Comparison of ENCODE assay signal across 8 mouse cellular contexts in genomic region chr12:69986241-69986762, GRCm38 (mm10). TPM values are rescaled to one million over a fixed set of nuclear protein-coding genes. Genes with fewer than 3 reads are reported as not detected.
DNase-seq lines count a peak whose midpoint lies in the region; ATAC-seq and TF ChIP-seq lines count a peak whose summit lies in the region.

No protein-coding gene starts in this region.

- peaks cover 3% of the 10 kb centered on the region; the same call in 1 of the 2 replicates for H3K4me1 ChIP-seq in spleen, adult 2 months (ENCODE audit: control insufficient read depth, insufficient read depth, insufficient read length)
- H3K4me1 ChIP-seq in forebrain, embryonic 12.5 days, result peaks cover 13% of the 10 kb centered on the region
- peaks cover 6% of the 10 kb centered on the region; the same call in 1 of the 2 replicates for H3K4me1 ChIP-seq in hindbrain, postnatal 0 days (ENCODE audit: insufficient read depth, low read length)
- peaks cover 38% of the 10 kb centered on the region for H3K4me1 ChIP-seq in liver, embryonic 12.5 days

- H3K4me2 ChIP-seq in forebrain, embryonic 12.5 days, result peak overlapping the region; percentile 75
- peak overlapping the region; percentile 80 for H3K4me2 ChIP-seq in hindbrain, postnatal 0 days (ENCODE audit: low read depth, low read length)
- peak overlapping the region; percentile 84 for H3K4me2 ChIP-seq in liver, embryonic 12.5 days

- peak overlapping the region; percentile 73 for H3K4me3 ChIP-seq in spleen, adult 2 months (ENCODE audit: extremely low read depth, insufficient read depth, insufficient read length)
- H3K4me3 ChIP-seq in forebrain, embryonic 12.5 days (replicated peaks), result peak overlapping the region; percentile 90
- H3K4me3 ChIP-seq in hindbrain, postnatal 0 days (ENCODE audit: low read length), result peak overlapping the region; percentile 80
- H3K4me3 ChIP-seq in liver, embryonic 12.5 days, result peak overlapping the region; percentile 93

- no peaks in the 10 kb centered on the region for H3K27me3 ChIP-seq in spleen, adult 2 months (ENCODE audit: control insufficient read depth, insufficient read depth, low read length)
- 0 out of 2 replicates have a peak, but pooled peaks cover 2% of the 10 kb centered on the region for H3K27me3 ChIP-seq in forebrain, embryonic 12.5 days
- no peaks in the 10 kb centered on the region for H3K27me3 ChIP-seq in hindbrain, postnatal 0 days (ENCODE audit: insufficient read depth, low read length)
- no peaks in the 10 kb centered on the region for H3K27me3 ChIP-seq in liver, embryonic 12.5 days (replicated peaks)

- H3K36me3 ChIP-seq in spleen, adult 2 months (ENCODE audit: control insufficient read depth, insufficient read depth, low read length), result peaks cover 17% of the 10 kb centered on the region
- H3K36me3 ChIP-seq in forebrain, embryonic 12.5 days (replicated peaks), result peaks cover 26% of the 10 kb centered on the region
- H3K36me3 ChIP-seq in hindbrain, postnatal 0 days (ENCODE audit: insufficient read depth, low read length), result peaks cover 20% of the 10 kb centered on the region; the same call in 1 of the 2 replicates
- H3K36me3 ChIP-seq in liver, embryonic 12.5 days, result peaks cover 32% of the 10 kb centered on the region

- peak overlapping the region; percentile 95 for H3K9ac ChIP-seq in forebrain, embryonic 12.5 days
- H3K9ac ChIP-seq in hindbrain, postnatal 0 days (replicated peaks; ENCODE audit: low read length), result peak overlapping the region; percentile 87
- peak overlapping the region; percentile 93 for H3K9ac ChIP-seq in liver, embryonic 12.5 days

- peak overlapping the region; percentile 76 for H3K27ac ChIP-seq in spleen, adult 2 months (ENCODE audit: insufficient read depth, low read length)
- H3K27ac ChIP-seq in forebrain, embryonic 12.5 days, result peak overlapping the region; percentile 87
- H3K27ac ChIP-seq in hindbrain, postnatal 0 days, result peak overlapping the region; percentile 90
- peak overlapping the region; percentile 94 for H3K27ac ChIP-seq in liver, embryonic 12.5 days

- no peaks in the 10 kb centered on the region for H3K9me3 ChIP-seq in forebrain, embryonic 12.5 days
- H3K9me3 ChIP-seq in hindbrain, postnatal 0 days (ENCODE audit: low read length), result no peaks in the 10 kb centered on the region
- H3K9me3 ChIP-seq in liver, embryonic 12.5 days (replicated peaks), result no peaks in the 10 kb centered on the region

- peak in 1 of 2 experiments; percentile 14 for DNase-seq in spleen, adult 2 months (ENCODE audit: low read depth in 1 of 2, low spot score in 2 of 2)
- DNase-seq in spleen, adult 18-20 months, result no peak
- DNase-seq in adrenal gland, postnatal 25 days, result peak; percentile 41
- DNase-seq in hindbrain, postnatal 0 days (ENCODE audit: low spot score), result peak; percentile 59
- DNase-seq in layer of hippocampus, postnatal 14 days (ENCODE audit: low spot score in 2 of 2), result no peak

- WGBS in spleen, adult 2 months, result under 1% methylated on average over 36 of the region's 36 CpGs
- under 1% methylated on average over 36 of the region's 36 CpGs for WGBS in forebrain, embryonic 12.5 days
- 0% methylated on average over 33 of the region's 36 CpGs for WGBS in hindbrain, postnatal 0 days
- 3% methylated on average over 32 of the region's 36 CpGs for WGBS in liver, embryonic 12.5 days (ENCODE audit: insufficient replicate concordance)

- no peak for TF ChIP-seq POLR2A in spleen, adult 2 months (IDR thresholded peaks at IDR 0.05; ENCODE audit: low read depth, low read length)

- no peak for TF ChIP-seq CTCF in spleen, adult 2 months (IDR thresholded peaks at IDR 0.05; ENCODE audit: extremely low read depth, insufficient read depth, insufficient read length, insufficient replicate concordance)
- no peak for TF ChIP-seq CTCF in hindbrain, postnatal 0 days (IDR thresholded peaks at IDR 0.05; ENCODE audit: low read depth)

- peak; percentile 54 for ATAC-seq in forebrain, embryonic 12.5 days (ENCODE audit: low FRiP score)
- peak; percentile 59 for ATAC-seq in hindbrain, postnatal 0 days
- ATAC-seq in liver, embryonic 12.5 days, result peak; percentile 55
- peak; percentile 29 for ATAC-seq in monocyte, adult 5-6 weeks (replicated peaks; ENCODE audit: insufficient number of reproducible peaks, low FRiP score, low TSS enrichment, poor library complexity, severe bottlenecking)

RNA-seq across cellular contexts. Expression of gene Sav1, which starts 0.5 kb away (rescaled TPM):
- polyA plus RNA-seq in spleen, adult 2 months (2012; rRNA removed), result 9.3 and 11.4 TPM in 2 replicates
- 45.5 and 46.7 TPM in 2 replicates for total RNA-seq in adrenal gland, postnatal 25 days (2021)
- 6.3 and 8.0 TPM in 2 replicates for polyA plus RNA-seq in forebrain, embryonic 12.5 days (2016; fragmentation: Nextera tagmentation; extraction: Ambion mirVana)
- 15.6 and 20.8 TPM in 2 replicates for total RNA-seq in hindbrain, postnatal 0 days (2014; rRNA removed)
- polyA plus RNA-seq in hindbrain, postnatal 0 days (2015; fragmentation: Nextera tagmentation; extraction: Ambion mirVana), result 2.4 and 2.5 TPM in 2 replicates
- 7.7 and 8.2 TPM in 2 replicates for polyA plus RNA-seq in liver, embryonic 12.5 days (2016; fragmentation: Nextera tagmentation; extraction: Ambion mirVana)
- 38.9 to 63.2 TPM (median 58.3 TPM) in 3 replicates for total RNA-seq in monocyte, adult 5-6 weeks (2017)
- 10 to 100 TPM; 16.9 to 19.6 TPM for total RNA-seq in layer of hippocampus, postnatal 14 days (2021)

Comparison
In these comparisons a context has a peak if more than half of its experiments do, and no peak if none do; other contexts are left out.
1. DNase-seq: peak in adrenal gland, postnatal 25 days (single experiment) and hindbrain, postnatal 0 days (single experiment); none in spleen, adult 18-20 months (0 of 2) and layer of hippocampus, postnatal 14 days (0 of 2).
2. Peak in every context shown above with its lines, with median percentiles within 50 percentile points of each other: H3K27ac ChIP-seq, H3K4me3 ChIP-seq, ATAC-seq, H3K4me2 ChIP-seq and H3K9ac ChIP-seq.